Mouse (Mus musculus) adrenal gland, postnatal 36 days (tissue): ENCODE results near the gene Olfr771. TPM values are rescaled to one million over a fixed set of nuclear protein-coding genes. Genes with fewer than 3 reads are reported as not detected.
"Not testable (repeated sequence)": the region's sequence is repeated elsewhere in the genome, so short reads cannot be mapped to it uniquely, and the experiment has no call there.

Source experiments
- DNase-seq, 2 experiments: peaks; one replicate each; pipeline ENCODE4 v3.0.0; 2021; ENCODE audit warnings: mixed read lengths in 1 of 2
- long read RNA-seq, 2 experiments: library from polyadenylated mRNA; stranded (forward); transcript quantifications; one replicate each; pipeline ENCODE4 v2.0.0; 2021; ENCODE audit warnings: borderline sequencing depth in 2 of 2
- total RNA-seq, 2 experiments: library from RNA; stranded (reverse); gene quantifications; 2 replicates each; pipeline ENCODE4 v1.2.3; 2021

The Olfr771 gene
- not detected for total RNA-seq
- long read RNA-seq, experiment 1 = 0 reads
- long read RNA-seq, experiment 2 = 0 reads

GRCm38 (mm10) chr10:129164651-129165050 is at the start of gene Olfr771:
Gene Olfr771 (minus strand): TSS chr10:129164751.
- no peak for DNase-seq

GRCm38 (mm10) chr10:129187319-129187718 is 22.8 kb upstream of the Olfr771 start, which contains the start of gene Olfr773:
Gene Olfr773 (minus strand): TSS chr10:129187419.
- not testable (repeated sequence) for DNase-seq

- DNase-seq = not testable (repeated sequence)
Observed at GRCm38 (mm10) chr10:129177821-129178220, 13.3 kb upstream of the Olfr771 start, which contains the start of gene Olfr772. Gene Olfr772 (minus strand): TSS chr10:129177921.

DNA sequence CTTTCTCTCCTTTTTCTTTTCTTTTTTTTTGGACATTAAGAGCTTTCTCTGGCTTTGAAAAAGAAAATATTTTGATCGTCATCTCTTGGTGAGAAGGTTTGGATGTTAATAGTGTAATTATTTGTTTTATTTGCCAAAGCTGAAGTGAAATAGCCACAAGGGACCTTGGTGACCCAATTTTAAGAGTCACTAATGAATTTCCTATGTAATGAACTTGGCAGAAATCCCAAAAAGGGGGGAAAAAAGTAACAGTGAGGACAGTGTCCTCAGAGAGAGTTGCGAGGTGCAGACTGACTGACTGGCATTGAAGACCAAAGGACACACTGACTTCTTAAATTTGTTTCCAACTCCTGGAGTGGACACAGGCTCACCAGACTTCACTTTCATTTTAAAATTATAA is 25.7 kb downstream of the Olfr771 start, which contains the start of gene Olfr770:
Gene Olfr770, minus strand, starts transcription at position 101 of the 400 bp plus-strand sequence.
- no peak for DNase-seq

- DNase-seq = peak; percentile 14 to 17
Observed at GRCm38 (mm10) chr10:129117761-129118160, 46.8 kb downstream of the Olfr771 start, which contains the start of gene Olfr769. Gene Olfr769 (minus strand): TSS chr10:129117861.

- DNase-seq = no peak
Observed at GRCm38 (mm10) chr10:129115146-129115545, 49.4 kb downstream of the Olfr771 start.

Other genes with a start within 250 kb of the Olfr771 start
- 10 to 100 TPM; 12.0 to 14.0 TPM for gene Rdh5, start 241.9 kb downstream of the Olfr771 start, total RNA-seq
- gene Bloc1s1, start 240.7 kb downstream of the Olfr771 start, total RNA-seq = 100 to 1,000 TPM; 187 to 198 TPM
- 10 to 100 TPM; 10.4 to 16.0 TPM for gene Itga7, start 230.9 kb downstream of the Olfr771 start, total RNA-seq
- gene Mettl7b, start 203.8 kb downstream of the Olfr771 start, total RNA-seq = under 1 TPM; 0.30 to 0.76 TPM
- not detected for gene Olfr9, start 175.3 kb downstream of the Olfr771 start, total RNA-seq
- gene Olfr763, start 154.0 kb downstream of the Olfr771 start, total RNA-seq = not detected
- gene Olfr764-ps1, start 124.9 kb downstream of the Olfr771 start, total RNA-seq = not detected
- not detected for gene Olfr765, start 114.8 kb downstream of the Olfr771 start, total RNA-seq
- not detected for gene Olfr766-ps1, start 95.8 kb downstream of the Olfr771 start, total RNA-seq
- not detected for gene Olfr767, start 81.8 kb downstream of the Olfr771 start, total RNA-seq
- not detected for gene Olfr768, start 65.4 kb downstream of the Olfr771 start, total RNA-seq
- not detected for gene Olfr769, start 46.9 kb downstream of the Olfr771 start, total RNA-seq
- not detected for gene Olfr770, start 25.8 kb downstream of the Olfr771 start, total RNA-seq
- gene Olfr772, start 13.2 kb upstream of the Olfr771 start, total RNA-seq = not detected
- not detected for gene Olfr773, start 22.7 kb upstream of the Olfr771 start, total RNA-seq
- not detected for gene Olfr774, start 71.5 kb upstream of the Olfr771 start, total RNA-seq
- not detected for gene Olfr775, start 83.7 kb upstream of the Olfr771 start, total RNA-seq
- gene Olfr776, start 94.4 kb upstream of the Olfr771 start, total RNA-seq = not detected
- not detected for gene Olfr777, start 106.7 kb upstream of the Olfr771 start, total RNA-seq
- gene Olfr780, start 153.4 kb upstream of the Olfr771 start, total RNA-seq = not detected
- not detected for gene Olfr781, start 164.1 kb upstream of the Olfr771 start, total RNA-seq
- gene Olfr782, start 184.1 kb upstream of the Olfr771 start, total RNA-seq = not detected
- gene Olfr784, start 219.3 kb upstream of the Olfr771 start, total RNA-seq = not detected
- not detected for gene Olfr785, start 240.7 kb upstream of the Olfr771 start, total RNA-seq